Mouse (Mus musculus): Measurements from ENCODE around the gene S100a8. TPM values are rescaled to one million over a fixed set of nuclear protein-coding genes. Genes with fewer than 3 reads are reported as not detected.

S100a8 gene
- total RNA-seq (2021), result 1 to 10 TPM in 1 of 2 experiments, not detected in 1; 3.0 TPM
- long read RNA-seq, experiment 1, result 0 reads
- long read RNA-seq, experiment 2, result 0 reads

GRCm38 (mm10) chr3:90668846-90669245 is at the start of gene S100a8:
Gene S100a8, plus strand, starts transcription at chr3:90668978.
- DNase-seq (ENCODE audit: extremely low spot score in 1 of 2, low spot score in 2 of 2), result no peak
- H3K4me3 ChIP-seq, result no peak within 1 kb of the TSS
- intact Hi-C loops (cut with DNase I), result no loop called here
- H3K27ac ChIP-seq, result no peak within 1 kb of the TSS
- no peak for TF ChIP-seq CTCF (IDR thresholded peaks at IDR 0.05)

- intact Hi-C loops (cut with DNase I), result no loop called here
- DNase-seq (ENCODE audit: extremely low spot score in 1 of 2, low spot score in 2 of 2), result no peak
- Histone ChIP-seq H3K4me3 (no peak overlapping the region), H3K27ac (no peak overlapping the region)
- TF ChIP-seq CTCF (IDR thresholded peaks at IDR 0.05), result no peak
Observed at GRCm38 (mm10) chr3:90621552-90621951, 47.2 kb upstream of the S100a8 start.

GRCm38 (mm10) chr3:90623435-90624071 is 45.2 kb upstream of the S100a8 start:
- peak in 1 of 2 experiments; percentile 44 for DNase-seq (ENCODE audit: extremely low spot score in 1 of 2, low spot score in 2 of 2)
- intact Hi-C loops (cut with DNase I), result no loop called here
- no peak for TF ChIP-seq CTCF (IDR thresholded peaks at IDR 0.05)
- Histone ChIP-seq H3K4me3 (no peak overlapping the region), H3K27ac (no peak overlapping the region)

- intact Hi-C loops (cut with DNase I), result no loop called here
- no peak for TF ChIP-seq CTCF (IDR thresholded peaks at IDR 0.05)
- Histone ChIP-seq H3K4me3 (no peak overlapping the region), H3K27ac (no peak overlapping the region)
- no peak for DNase-seq (ENCODE audit: extremely low spot score in 1 of 2, low spot score in 2 of 2)
Observed at GRCm38 (mm10) chr3:90625496-90625895, 43.3 kb upstream of the S100a8 start.

GRCm38 (mm10) chr3:90626266-90627021 is 42.3 kb upstream of the S100a8 start:
- TF ChIP-seq CTCF (IDR thresholded peaks at IDR 0.05), result no peak
- no peak overlapping the region for H3K27ac ChIP-seq
- DNase-seq (ENCODE audit: extremely low spot score in 1 of 2, low spot score in 2 of 2), result no peak
- no peak overlapping the region for H3K4me3 ChIP-seq
- intact Hi-C loops (cut with DNase I), result no loop called here

GRCm38 (mm10) chr3:90627366-90627765 is 41.4 kb upstream of the S100a8 start:
- intact Hi-C loops (cut with DNase I), result no loop called here
- TF ChIP-seq CTCF (IDR thresholded peaks at IDR 0.05), result no peak
- Histone ChIP-seq H3K27ac (no peak overlapping the region), H3K4me3 (no peak overlapping the region)
- DNase-seq (ENCODE audit: extremely low spot score in 1 of 2, low spot score in 2 of 2), result no peak

GRCm38 (mm10) chr3:90627807-90628206 is 41.0 kb upstream of the S100a8 start:
- DNase-seq (ENCODE audit: extremely low spot score in 1 of 2, low spot score in 2 of 2), result no peak
- peak; percentile 56 for TF ChIP-seq CTCF (IDR thresholded peaks at IDR 0.05)
- intact Hi-C loops (cut with DNase I), result no loop called here
- Histone ChIP-seq H3K27ac (no peak overlapping the region), H3K4me3 (no peak overlapping the region)

- no peak overlapping the region for H3K4me3 ChIP-seq
- TF ChIP-seq CTCF (IDR thresholded peaks at IDR 0.05), result no peak
- intact Hi-C loops (cut with DNase I), result no loop called here
- H3K27ac ChIP-seq, result no peak overlapping the region
- DNase-seq (ENCODE audit: extremely low spot score in 1 of 2, low spot score in 2 of 2), result no peak
Observed at GRCm38 (mm10) chr3:90629298-90629697, 39.5 kb upstream of the S100a8 start.

GRCm38 (mm10) chr3:90631984-90632383 is 36.8 kb upstream of the S100a8 start:
- intact Hi-C loops (cut with DNase I), result no loop called here
- Histone ChIP-seq H3K27ac (no peak overlapping the region), H3K4me3 (no peak overlapping the region)
- TF ChIP-seq CTCF (IDR thresholded peaks at IDR 0.05), result no peak
- DNase-seq (ENCODE audit: extremely low spot score in 1 of 2, low spot score in 2 of 2), result no peak

- intact Hi-C loops (cut with DNase I), result no loop called here
- no peak for TF ChIP-seq CTCF (IDR thresholded peaks at IDR 0.05)
- Histone ChIP-seq H3K27ac (no peak overlapping the region), H3K4me3 (no peak overlapping the region)
- DNase-seq (ENCODE audit: extremely low spot score in 1 of 2, low spot score in 2 of 2), result no peak
Observed at GRCm38 (mm10) chr3:90638511-90639275, 30.1 kb upstream of the S100a8 start.

- intact Hi-C loops (cut with DNase I), result no loop called here
- Histone ChIP-seq H3K4me3 (no peak overlapping the region), H3K27ac (no peak overlapping the region)
- TF ChIP-seq CTCF (IDR thresholded peaks at IDR 0.05), result peak; percentile 63
- no peak for DNase-seq (ENCODE audit: extremely low spot score in 1 of 2, low spot score in 2 of 2)
Observed at GRCm38 (mm10) chr3:90639511-90640154, 29.1 kb upstream of the S100a8 start.

All from left cerebral cortex, adult 2 months (tissue).